Mouse (Mus musculus): ENCODE data around the gene Cst8.
"Not testable (repeated sequence)": the region's sequence is repeated elsewhere in the genome, so short reads cannot be mapped to it uniquely, and the experiment has no call there.

The Cst8 gene

GRCm38 (mm10) chr2:148798485-148798884, at the start of gene Cst8:
Gene Cst8 (plus strand): TSS chr2:148798785.
- no peak for DNase-seq

GRCm38 (mm10) chr2:148750058-148750457, 48.5 kb upstream of the Cst8 start, which contains the start of gene Cstl1:
Gene Cstl1 (plus strand): TSS chr2:148750358.
- DNase-seq: no peak

GRCm38 (mm10) chr2:148751893-148752813, 46.4 kb upstream of the Cst8 start:
- peak; percentile 81 for DNase-seq

- no peak for DNase-seq
Observed at GRCm38 (mm10) chr2:148754310-148754846, 44.2 kb upstream of the Cst8 start.

- no peak for DNase-seq
Observed at GRCm38 (mm10) chr2:148763648-148764388, 34.8 kb upstream of the Cst8 start.

- not testable (repeated sequence) for DNase-seq
Observed at GRCm38 (mm10) chr2:148771397-148771796, 27.2 kb upstream of the Cst8 start, which contains the start of gene Cst11. Gene Cst11 (minus strand): TSS chr2:148771497.

- no peak for DNase-seq
Observed at GRCm38 (mm10) chr2:148781709-148782108, 16.9 kb upstream of the Cst8 start, which contains the start of gene 8030411F24Rik. Gene 8030411F24Rik (plus strand): TSS chr2:148782009.

- DNase-seq: no peak
Observed at GRCm38 (mm10) chr2:148789142-148789541, 9.4 kb upstream of the Cst8 start, which contains the start of gene Cst12. Gene Cst12 (plus strand): TSS chr2:148789361.

- DNase-seq: peak; percentile 91
Observed at GRCm38 (mm10) chr2:148801491-148801921, 2.9 kb downstream of the Cst8 start.

- no peak for DNase-seq
Observed at GRCm38 (mm10) chr2:148806696-148807095, 8.1 kb downstream of the Cst8 start.

GRCm38 (mm10) chr2:148819909-148820308, 21.3 kb downstream of the Cst8 start, which contains the start of gene Cst13:
Gene Cst13 (plus strand): TSS chr2:148820081.
- no peak for DNase-seq

- DNase-seq: no peak
Observed at GRCm38 (mm10) chr2:148825986-148826385, 27.4 kb downstream of the Cst8 start.

- DNase-seq: no peak
Observed at GRCm38 (mm10) chr2:148834912-148835311, 36.3 kb downstream of the Cst8 start, which contains the start of gene Cst9. Gene Cst9 (plus strand): TSS chr2:148835147.

GRCm38 (mm10) chr2:148838075-148838777, 39.6 kb downstream of the Cst8 start:
- DNase-seq: no peak

GRCm38 (mm10) chr2:148839224-148839623, 40.6 kb downstream of the Cst8 start:
- DNase-seq: no peak

- peak; percentile 73 for DNase-seq
Observed at GRCm38 (mm10) chr2:148851116-148851906, 52.7 kb downstream of the Cst8 start.
